Mouse (Mus musculus): Measurements from ENCODE around the gene Fbxw13.

DNA sequence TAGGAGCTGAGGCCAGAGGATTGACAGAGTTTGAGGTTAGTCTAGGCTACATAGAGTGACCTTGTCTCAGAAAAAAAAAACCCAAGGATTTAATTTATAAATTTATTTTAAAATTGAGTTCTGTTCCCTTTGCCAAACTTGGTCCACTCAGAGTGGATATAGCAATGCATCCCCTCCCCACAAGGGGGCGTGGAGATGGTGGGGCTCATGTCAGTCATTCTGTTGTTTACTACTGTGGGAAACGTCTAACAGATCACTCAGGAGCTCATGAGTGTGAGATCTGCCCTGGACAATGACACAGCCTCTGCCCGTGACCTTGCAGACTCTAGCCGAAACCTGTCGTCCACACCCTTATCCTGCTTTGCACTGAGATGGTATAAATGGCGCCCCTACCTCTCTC is 22.7 kb upstream of the Fbxw13 start:
- TF ChIP-seq CTCF (IDR thresholded peaks at IDR 0.05; ENCODE audit: low read depth, low read length) (no peak), GATA1 (IDR thresholded peaks at IDR 0.05; ENCODE audit: borderline replicate concordance, low read length) (no peak)
